Mouse (Mus musculus) intestine, postnatal 0 days (tissue): ENCODE measurements around the gene Pabpc4. TPM values are rescaled to one million over a fixed set of nuclear protein-coding genes. Genes with fewer than 3 reads are reported as not detected.

Experiments used
- ATAC-seq: fragments of 200-750 bp; cut with Nextera tagmentation; 2 replicates; pipeline ENCODE4 v1.8.0; 2017; ENCODE audit warnings: mild to moderate bottlenecking, moderate TSS enrichment, moderate library complexity
- H3K27ac ChIP-seq: fragments of 300-500 bp; sonication (generic); 2 replicates; pipeline ENCODE4 v1.5.1; 2014; ENCODE audit warnings: mild to moderate bottlenecking, low read depth, low read length, moderate library complexity
- H3K27me3 ChIP-seq: fragments of 300-500 bp; sonication (generic); replicated peaks from 2 replicates; pipeline ENCODE4 v1.6.1; 2014; ENCODE audit warnings: low read length, mixed read lengths; ENCODE audit not compliant: control insufficient read depth, insufficient read depth
- H3K36me3 ChIP-seq: fragments of 300-500 bp; sonication (generic); 2 replicates; pipeline ENCODE4 v1.6.1; 2014; ENCODE audit warnings: mild to moderate bottlenecking, moderate library complexity; ENCODE audit not compliant: control insufficient read depth, insufficient read depth
- H3K4me1 ChIP-seq: fragments of 300-500 bp; sonication (generic); replicated peaks from 2 replicates; pipeline ENCODE4 v1.6.1; 2014; ENCODE audit warnings: antibody characterized with exemption, low read length, mixed read lengths; ENCODE audit not compliant: control insufficient read depth, insufficient read depth
- H3K4me2 ChIP-seq: fragments of 300-500 bp; sonication (generic); replicated peaks from 2 replicates; pipeline ENCODE4 v1.6.1; 2014; ENCODE audit warnings: low read depth, mild to moderate bottlenecking, moderate library complexity
- H3K4me3 ChIP-seq: fragments of 300-500 bp; sonication (generic); 2 replicates; pipeline ENCODE4 v1.5.1; 2014; ENCODE audit warnings: low read depth, low read length
- H3K9ac ChIP-seq: fragments of 300-500 bp; sonication (generic); 2 replicates; pipeline ENCODE4 v1.6.1; 2014; ENCODE audit warnings: mild to moderate bottlenecking, low read depth, low read length
- H3K9me3 ChIP-seq: fragments of 300-500 bp; sonication (generic); 2 replicates; pipeline ENCODE4 v1.6.1; 2016; ENCODE audit warnings: mixed run types; ENCODE audit not compliant: control insufficient read depth
- CTCF ChIP-seq: sonication (generic); IDR thresholded peaks from 2 replicates; pipeline ENCODE4 v1.5.1; 2016; ENCODE audit warnings: low read depth, mild to moderate bottlenecking, control low read depth, antibody characterized with exemption, moderate library complexity
- WGBS: fragments of 180-500 bp; shearing (Covaris S2); extraction: QIAGEN DNeasy Blood & Tissue Kit; methylation state at CpG from one replicate; pipeline ENCODE4 v1.1.7; 2014; 5-methylcytosine and 5-hydroxymethylcytosine counted together
- polyA plus RNA-seq: library from polyadenylated mRNA; unstranded; fragments of >200 nt; fragmentation: Nextera tagmentation; extraction: Ambion mirVana; gene quantifications from 2 replicates; pipeline ENCODE4 v1.2.1, GENCODE M21; 2015

Pabpc4 gene
- polyA plus RNA-seq, 1 experiment from 2014 or later = 12.6 TPM

DNA sequence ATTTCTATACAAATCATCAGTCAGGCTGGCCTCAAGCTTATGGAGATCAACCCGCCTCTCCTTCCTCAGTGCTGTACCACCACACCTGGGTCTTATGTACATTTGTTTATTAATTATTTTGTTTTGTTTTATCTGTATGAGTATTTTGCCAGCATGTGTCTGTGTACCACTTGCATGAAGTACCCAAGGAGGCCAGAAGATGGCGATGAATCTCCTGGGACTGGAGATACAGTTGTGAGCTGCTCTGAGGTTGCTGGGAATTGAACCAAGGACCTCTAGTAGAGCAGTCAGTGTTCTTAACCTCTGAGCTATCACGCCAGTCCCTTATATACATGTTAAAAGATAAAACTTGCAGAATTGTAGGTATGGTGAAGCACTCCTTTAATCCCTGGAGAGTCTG lies 38.8 kb upstream of the Pabpc4 start:
- no peak overlapping the region for H3K9ac ChIP-seq
- no peaks in the 10 kb centered on the region for H3K36me3 ChIP-seq
- WGBS = 54% methylated on average over 3 of the region's 3 CpGs
- ATAC-seq = no peak
- H3K27ac ChIP-seq = no peak overlapping the region
- no peak overlapping the region for H3K4me2 ChIP-seq
- TF ChIP-seq CTCF = peak; percentile 62
- no peaks in the 10 kb centered on the region for H3K9me3 ChIP-seq
- no peaks in the 10 kb centered on the region for H3K27me3 ChIP-seq
- no peaks in the 10 kb centered on the region for H3K4me1 ChIP-seq
- H3K4me3 ChIP-seq = no peak overlapping the region

GRCm38 (mm10) chr4:123225718-123226403 lies 36.3 kb upstream of the Pabpc4 start:
- H3K4me2 ChIP-seq = no peak overlapping the region
- no peak overlapping the region for H3K9ac ChIP-seq
- 0 out of 2 replicates have a peak, but pooled peaks have one; percentile 26 for ATAC-seq
- no peak overlapping the region for H3K27ac ChIP-seq
- no peak overlapping the region for H3K4me3 ChIP-seq
- WGBS = 50% methylated on average over 10 of the region's 10 CpGs
- H3K36me3 ChIP-seq = no peaks in the 10 kb centered on the region
- no peaks in the 10 kb centered on the region for H3K27me3 ChIP-seq
- H3K4me1 ChIP-seq = 0 out of 2 replicates have a peak, but pooled peaks cover 4% of the 10 kb centered on the region
- no peak for TF ChIP-seq CTCF
- no peaks in the 10 kb centered on the region for H3K9me3 ChIP-seq

GRCm38 (mm10) chr4:123227707-123228106 lies 34.4 kb upstream of the Pabpc4 start:
- WGBS = 44% methylated on average over 4 of the region's 4 CpGs
- Histone ChIP-seq H3K27me3 (no peaks in the 10 kb centered on the region), H3K9me3 (no peaks in the 10 kb centered on the region), H3K4me1 (0 out of 2 replicates have a peak, but pooled peaks cover 4% of the 10 kb centered on the region), H3K27ac (no peak overlapping the region), H3K4me2 (no peak overlapping the region), H3K4me3 (no peak overlapping the region), H3K36me3 (no peaks in the 10 kb centered on the region), H3K9ac (no peak overlapping the region)
- no peak; the same call in 1 of the 2 replicates for ATAC-seq
- TF ChIP-seq CTCF = no peak

DNA sequence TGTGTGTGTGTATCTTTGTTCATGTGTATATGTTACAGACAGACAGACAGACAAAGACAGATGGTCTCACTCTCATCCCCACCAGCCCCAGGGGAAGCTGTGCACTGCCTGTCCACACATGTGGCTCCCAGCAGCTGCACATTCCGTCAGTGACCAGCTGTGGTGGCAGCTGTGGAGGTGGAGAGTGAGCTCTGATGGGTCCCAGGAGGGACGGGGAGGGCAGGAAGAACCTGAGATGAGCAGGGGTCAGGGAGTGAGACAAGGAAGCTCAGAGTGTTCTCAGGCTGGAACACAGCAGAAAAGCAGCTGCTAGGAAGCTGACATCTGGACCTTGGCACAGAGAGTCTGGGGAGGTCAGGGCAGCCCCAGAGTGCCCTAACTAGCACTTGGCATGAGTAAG lies 33.9 kb upstream of the Pabpc4 start:
- no peak for TF ChIP-seq CTCF
- no peak overlapping the region for H3K4me2 ChIP-seq

DNA sequence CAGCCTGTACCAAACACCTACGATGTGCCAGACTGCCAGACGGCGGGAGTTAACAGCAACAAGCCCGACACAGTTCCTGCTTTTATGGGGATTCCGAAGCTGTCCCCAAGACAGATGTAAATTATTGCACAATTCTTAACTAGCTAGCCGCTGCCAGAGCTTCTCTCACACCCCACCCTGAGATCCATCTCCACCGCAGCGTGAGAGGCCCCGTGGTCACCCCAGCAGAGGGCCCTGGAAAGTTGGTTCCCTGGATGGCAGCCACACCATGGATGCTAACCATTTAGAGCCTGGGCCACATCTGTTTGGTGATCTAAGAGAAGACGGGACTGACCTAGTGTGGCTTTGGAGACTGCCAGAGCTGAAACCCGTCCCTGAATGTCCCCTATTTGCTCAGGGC lies 33.0 kb upstream of the Pabpc4 start:
- Histone ChIP-seq H3K4me1 (0 out of 2 replicates have a peak, but pooled peaks cover 4% of the 10 kb centered on the region), H3K36me3 (no peaks in the 10 kb centered on the region), H3K27ac (no peak overlapping the region), H3K4me2 (no peak overlapping the region), H3K9ac (no peak overlapping the region), H3K9me3 (no peaks in the 10 kb centered on the region), H3K4me3 (no peak overlapping the region), H3K27me3 (peaks cover 8% of the 10 kb centered on the region; the same call in 1 of the 2 replicates)
- 31% methylated on average over 11 of the region's 11 CpGs for WGBS
- no peak for TF ChIP-seq CTCF
- 0 out of 2 replicates have a peak, but pooled peaks have one; percentile 19 for ATAC-seq

More for the DNA sequence above, 33.9 kb upstream of the Pabpc4 start:
- 0 out of 2 replicates have a peak, but pooled peaks cover 4% of the 10 kb centered on the region for H3K4me1 ChIP-seq
- H3K9me3 ChIP-seq = no peaks in the 10 kb centered on the region
- no peak overlapping the region for H3K9ac ChIP-seq
- H3K36me3 ChIP-seq = no peaks in the 10 kb centered on the region
- WGBS = 55% methylated on average over 2 of the region's 2 CpGs
- no peak for ATAC-seq
- H3K27me3 ChIP-seq = peaks cover 2% of the 10 kb centered on the region; the same call in 1 of the 2 replicates
- H3K4me3 ChIP-seq = no peak overlapping the region
- H3K27ac ChIP-seq = no peak overlapping the region

DNA sequence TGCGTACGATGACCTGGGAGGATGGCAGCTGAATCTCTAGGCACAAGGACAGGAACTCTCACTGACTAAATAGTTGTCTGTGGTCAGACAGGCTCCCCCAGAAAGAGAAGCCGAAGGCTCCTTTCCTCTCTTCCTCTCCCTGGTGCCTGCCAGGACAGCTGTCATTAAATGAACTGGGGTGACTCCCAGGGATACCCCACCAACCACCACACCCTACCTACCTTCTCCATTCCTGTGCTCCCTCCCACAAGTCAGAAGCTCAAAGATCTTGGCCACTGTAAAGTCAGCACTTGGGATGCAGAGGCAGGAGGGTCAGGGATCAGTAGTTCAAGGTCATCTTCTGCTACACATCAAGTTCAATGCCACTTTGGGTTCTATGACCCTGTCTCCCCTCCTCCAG lies 29.3 kb upstream of the Pabpc4 start:
- no peak overlapping the region for H3K9ac ChIP-seq
- no peak for TF ChIP-seq CTCF
- 56% methylated on average over 3 of the region's 3 CpGs for WGBS
- H3K9me3 ChIP-seq = no peaks in the 10 kb centered on the region
- no peak overlapping the region for H3K27ac ChIP-seq
- no peak for ATAC-seq
- H3K4me2 ChIP-seq = no peak overlapping the region
- H3K4me1 ChIP-seq = 0 out of 2 replicates have a peak, but pooled peaks cover 4% of the 10 kb centered on the region
- H3K4me3 ChIP-seq = no peak overlapping the region
- H3K27me3 ChIP-seq = peaks cover 16% of the 10 kb centered on the region; the same call in 1 of the 2 replicates
- no peaks in the 10 kb centered on the region for H3K36me3 ChIP-seq
